22 mouse cellular contexts compared by ENCODE assay signal in genomic region chr5:66245958-66246497, GRCm38 (mm10). TPM values are rescaled to one million over a fixed set of nuclear protein-coding genes. Genes with fewer than 3 reads are reported as not detected.
DNase-seq lines count a peak whose midpoint lies in the region; ATAC-seq and TF ChIP-seq lines count a peak whose summit lies in the region.
"Had no signal": no experiment of that assay in that cellular context is flagged by ENCODE, and none has a peak within 500 bp of the region (broad histone marks: within the 10 kb centered on the region; RNA-seq: fewer than 3 reads in every experiment).

No protein-coding gene starts in this region.

- dilution Hi-C loops in CH12.LX (cut with MboI; ENCODE audit: extremely low pct_ligation_motif_present, extremely low pct_unique_long_range_greater_than_20kb, low sequenced_read_pairs) = no loop called here

- H3K36me3 ChIP-seq in CH12.LX (replicated peaks in 1 of 2; ENCODE audit: control insufficient read depth in 1 of 2, insufficient read depth in 1 of 2, low read length in 1 of 2) = no peaks in the 10 kb centered on the region
- no peaks in the 10 kb centered on the region for H3K36me3 ChIP-seq in hindbrain, embryonic 10.5 days
- H3K36me3 ChIP-seq: embryonic facial prominence, embryonic 10.5 days; hindbrain, embryonic 15.5 days; liver, embryonic 15.5 days; neural tube, embryonic 12.5 days had no signal

- no peaks in the 10 kb centered on the region for H3K79me2 ChIP-seq in CH12.LX (replicated peaks; ENCODE audit: control insufficient read depth, extremely low read depth, insufficient read depth, poor library complexity, severe bottlenecking)

- H3K4me1 ChIP-seq in CH12.LX (ENCODE audit: control insufficient read depth in 1 of 2, insufficient read depth in 2 of 2) = no peaks in the 10 kb centered on the region
- peaks cover 10% of the 10 kb centered on the region for H3K4me1 ChIP-seq in hindbrain, embryonic 10.5 days (replicated peaks)
- H3K4me1 ChIP-seq: liver, embryonic 15.5 days; neural tube, embryonic 12.5 days had no signal

- no peak overlapping the region for H3K9ac ChIP-seq in CH12.LX (ENCODE audit: insufficient read depth, low read depth)
- H3K9ac ChIP-seq: forebrain, embryonic 13.5 days; hindbrain, embryonic 15.5 days; liver, embryonic 15.5 days; neural tube, embryonic 12.5 days had no signal

- ATAC-seq in common myeloid progenitor, adult 5-6 weeks (replicated peaks; ENCODE audit: low read depth, poor library complexity, severe bottlenecking) = peak; percentile 47; the same call in 1 of the 2 replicates
- ATAC-seq: activated CD4-positive, CD25-positive, alpha-beta regulatory T cell, adult 4 months; forebrain, embryonic 13.5 days; intestine, embryonic 16.5 days had no signal

- no peak for TF ChIP-seq POLR2A in CH12.LX (IDR thresholded peaks at IDR 0.05; ENCODE audit: low read depth, low read length)

- peak; percentile 73 to 88 for DNase-seq in adrenal gland, adult (ENCODE audit: inconsistent age in 2 of 2, low spot score in 1 of 2)
- no peak for DNase-seq in adrenal gland, adult 18-20 months (ENCODE audit: low spot score in 2 of 2)
- no peak for DNase-seq in CH12.LX (ENCODE audit: extremely low read depth)
- peak; percentile 34 for DNase-seq in kidney, postnatal 14 days
- no peak for DNase-seq in cerebellum, adult 11-12 months
- DNase-seq in urinary bladder, postnatal 36 days (ENCODE audit: low spot score in 2 of 2) = no peak
- no peak for DNase-seq in hindbrain, embryonic 10.5 days (ENCODE audit: low spot score)
- DNase-seq: cerebellum, postnatal 10 days; gastrocnemius, postnatal 14 days; layer of hippocampus, adult 9-11 months; lung, postnatal 10 days; thymus, postnatal 25 days had no signal

- no peaks in the 10 kb centered on the region for H3K27me3 ChIP-seq in CH12.LX (replicated peaks)
- no peaks in the 10 kb centered on the region for H3K27me3 ChIP-seq in hindbrain, embryonic 10.5 days (ENCODE audit: insufficient read depth, poor library complexity, severe bottlenecking)
- H3K27me3 ChIP-seq: forebrain, embryonic 13.5 days; hindbrain, embryonic 15.5 days; liver, embryonic 15.5 days; neural tube, embryonic 12.5 days had no signal

- WGBS in hindbrain, embryonic 10.5 days = 90% methylated on average over 9 of the region's 10 CpGs

- H3K27ac ChIP-seq in CH12.LX (ENCODE audit: insufficient read depth, low read depth) = no peak overlapping the region
- no peak overlapping the region for H3K27ac ChIP-seq in hindbrain, embryonic 10.5 days
- H3K27ac ChIP-seq: embryonic facial prominence, embryonic 10.5 days; forebrain, embryonic 13.5 days; hindbrain, embryonic 15.5 days; liver, embryonic 15.5 days; neural tube, embryonic 12.5 days had no signal

- no peaks in the 10 kb centered on the region for H3K9me3 ChIP-seq in CH12.LX (replicated peaks; ENCODE audit: low read length)
- no peaks in the 10 kb centered on the region for H3K9me3 ChIP-seq in hindbrain, embryonic 10.5 days
- H3K9me3 ChIP-seq: embryonic facial prominence, embryonic 10.5 days; forebrain, embryonic 13.5 days; hindbrain, embryonic 15.5 days; liver, embryonic 15.5 days; neural tube, embryonic 12.5 days had no signal

- no peak for TF ChIP-seq CTCF in CH12.LX (conservative IDR thresholded peaks at IDR 0.05 in 1 of 2, IDR thresholded peaks at IDR 0.05 in 1 of 2; ENCODE audit: low read depth in 2 of 2, low read length in 2 of 2)

- in situ Hi-C loops in CH12.LX (cut with MboI; ENCODE audit: low pct_ligation_motif_present, low pct_unique_long_range_greater_than_20kb, low sequenced_read_pairs) = loop anchor here (5.0 to 25.0 kb wide), 3 partner anchors 164 to 434 kb away; no protein-coding TSS in a partner anchor

- no peak for TF ChIP-seq EP300 in CH12.LX (IDR thresholded peaks at IDR 0.05; ENCODE audit: low read length)

- H3K4me3 ChIP-seq in CH12.LX (replicated peaks in 1 of 3; ENCODE audit: low read depth in 2 of 3, low read length in 2 of 3, poor library complexity in 1 of 3) = no peak overlapping the region
- H3K4me3 ChIP-seq in hindbrain, embryonic 10.5 days = no peak overlapping the region
- H3K4me3 ChIP-seq: embryonic facial prominence, embryonic 10.5 days; forebrain, embryonic 13.5 days; hindbrain, embryonic 15.5 days; liver, embryonic 15.5 days; neural tube, embryonic 12.5 days had no signal

- TF ChIP-seq RAD21 in CH12.LX (IDR thresholded peaks at IDR 0.05; ENCODE audit: low read depth, low read length) = no peak

- H3K4me2 ChIP-seq in CH12.LX (ENCODE audit: insufficient read depth, low read depth, poor library complexity, severe bottlenecking) = no peak overlapping the region
- H3K4me2 ChIP-seq: forebrain, embryonic 13.5 days; hindbrain, embryonic 15.5 days; liver, embryonic 15.5 days; neural tube, embryonic 12.5 days had no signal

TF ChIP-seq in CH12.LX, 34 proteins besides CTCF, POLR2A, EP300 and RAD21:
- TF ChIP-seq ZNF384 (IDR thresholded peaks at IDR 0.05; ENCODE audit: low read depth, low read length) (peak; percentile 55), USF1 (IDR thresholded peaks at IDR 0.05; ENCODE audit: low read depth, low read length) (no peak)
TF ChIP-seq in CH12.LX: peak in this region for 1.

RNA-seq across cellular contexts. Expression of gene Nsun7, which starts 13.7 kb away (rescaled TPM):
- total RNA-seq in adrenal gland, adult 18-20 months (2021) = under 1 TPM; 0.50 to 0.77 TPM
- 0.04 and 0.13 TPM in 2 replicates for total RNA-seq in CH12.LX (2012; rRNA removed)
- not detected in 2 replicates for total RNA-seq in CH12.LX (2014; rRNA removed)
- 0.15 TPM in 1 of 2 replicates, not detected in the other for polyA plus RNA-seq in CH12.LX (2012; ENCODE audit: insufficient read length, low read depth)
- total RNA-seq in common myeloid progenitor, adult 5-6 weeks (2017) = 0.37 and 0.73 TPM in 2 replicates
- 0.31 and 0.72 TPM in 2 replicates for polyA plus RNA-seq in hindbrain, embryonic 10.5 days (2016; fragmentation: Nextera tagmentation; extraction: Ambion mirVana)
- total RNA-seq: gastrocnemius, postnatal 14 days; megakaryocyte-erythroid progenitor cell, adult 5-6 weeks; monocyte, adult 5-6 weeks had no signal
- polyA plus RNA-seq: liver, embryonic 15.5 days had no signal

Comparison
In these comparisons a context has a peak if more than half of its experiments do, and no peak if none do; other contexts are left out.
1. DNase-seq: peak in adrenal gland, adult (2 of 2) and kidney, postnatal 14 days (single experiment); none in adrenal gland, adult 18-20 months (0 of 2), CH12.LX (single experiment), cerebellum, adult 11-12 months (single experiment), urinary bladder, postnatal 36 days (0 of 2) and hindbrain, embryonic 10.5 days (single experiment).